17 mouse cellular contexts compared by ENCODE assay signal in genomic region chr15:12100912-12101311, GRCm38 (mm10). TPM values are rescaled to one million over a fixed set of nuclear protein-coding genes. Genes with fewer than 3 reads are reported as not detected.
DNase-seq lines count a peak whose midpoint lies in the region; TF ChIP-seq lines count a peak whose summit lies in the region.
"Had no signal": no experiment of that assay in that cellular context is flagged by ENCODE, and none has a peak within 500 bp of the region (broad histone marks: within the 10 kb centered on the region; RNA-seq: fewer than 3 reads in every experiment).

No protein-coding gene starts in this region.

- DNase-seq in layer of hippocampus, adult 2 months (ENCODE audit: low spot score in 2 of 2): no peak
- DNase-seq in layer of hippocampus, postnatal 36 days: no peak
- peak; percentile 21 for DNase-seq in 416B (ENCODE audit: low read depth)
- peak; percentile 93 for DNase-seq in MN1 (ENCODE audit: low spot score)
- peak; percentile 15 for DNase-seq in lung, postnatal 25 days (ENCODE audit: low spot score)
- no peak for DNase-seq in c-Kit-positive CD71-positive TER-119-positive erythroid progenitor cells, embryonic 14.5 days (ENCODE audit: low spot score)
- DNase-seq in spleen, postnatal 14 days (ENCODE audit: low spot score in 2 of 2): no peak
- DNase-seq: cerebellum, postnatal 10 days; embryo, embryonic 11 days; gastrocnemius, postnatal 36 days; kidney, adult 8-10 months; left cerebral cortex, postnatal 4 days; right cerebral cortex, adult 18-20 months; thymus, adult 2 months had no signal

- H3K4me3 ChIP-seq in layer of hippocampus, adult 2 months: no peak overlapping the region
- H3K4me3 ChIP-seq: forebrain, embryonic 13.5 days; hindbrain, embryonic 10.5 days; midbrain, embryonic 12.5 days had no signal

- no peak overlapping the region for H3K27ac ChIP-seq in layer of hippocampus, adult 2 months
- H3K27ac ChIP-seq: forebrain, embryonic 13.5 days; hindbrain, embryonic 10.5 days; midbrain, embryonic 12.5 days had no signal

- 0 out of 2 replicates have a peak, but pooled peaks have one; percentile 8 for TF ChIP-seq CTCF in layer of hippocampus, adult 2 months (conservative IDR thresholded peaks at IDR 0.05)

RNA-seq across cellular contexts. Expression of gene Zfr, which starts 16.7 kb away (rescaled TPM):
- total RNA-seq in layer of hippocampus, adult 2 months (2021): 100 to 1,000 TPM; 357 TPM
- 100 to 1,000 TPM; 347 to 362 TPM for total RNA-seq in layer of hippocampus, postnatal 36 days (2021)

Comparison
In these comparisons a context has a peak if more than half of its experiments do, and no peak if none do; other contexts are left out.
1. DNase-seq: peak in 416B (single experiment), MN1 (single experiment) and lung, postnatal 25 days (single experiment); none in layer of hippocampus, adult 2 months (0 of 2), layer of hippocampus, postnatal 36 days (0 of 2), c-Kit-positive CD71-positive TER-119-positive erythroid progenitor cells, embryonic 14.5 days (single experiment) and spleen, postnatal 14 days (0 of 2).